Mouse (Mus musculus): ENCODE results near the gene Peli1.

DNA sequence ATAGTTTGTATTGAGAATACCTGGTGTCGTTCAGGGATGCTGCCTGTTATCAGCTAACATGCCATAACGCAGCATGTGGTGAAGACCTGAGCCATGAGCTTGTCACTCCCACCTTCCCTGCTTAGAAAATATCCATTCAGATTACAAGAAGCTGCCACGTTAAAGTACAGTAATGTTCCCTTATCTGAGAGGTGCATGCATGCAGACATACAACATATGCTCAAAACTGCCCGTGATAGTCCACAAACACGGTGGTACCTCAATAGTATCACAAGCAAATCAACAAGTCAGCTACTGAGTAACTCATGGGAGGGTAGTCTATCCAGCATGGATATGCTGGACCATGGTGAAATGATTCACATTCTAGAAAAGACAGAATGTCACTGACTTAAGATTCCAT lies 48.5 kb upstream of the Peli1 start:
- TF ChIP-seq CTCF (IDR thresholded peaks at IDR 0.05; ENCODE audit: borderline replicate concordance, extremely low read depth, insufficient read depth, insufficient read length) = no peak
- TF ChIP-seq POLR2A (IDR thresholded peaks at IDR 0.05; ENCODE audit: borderline replicate concordance, extremely low read depth, insufficient read depth, insufficient read length, poor library complexity, severe bottlenecking) = no peak

Measured in brain, embryonic 14.5 days (tissue).